Mouse (Mus musculus) ES-E14 (cell line): ENCODE measurements around the gene Lin28b.

Experiments used
- CHD2 ChIP-seq: IDR thresholded peaks from 2 replicates; pipeline ENCODE4 v1.6.1; 2014; ENCODE audit warnings: mild to moderate bottlenecking, low read depth, low read length, inconsistent platforms
- MAFK ChIP-seq: IDR thresholded peaks from 2 replicates; pipeline ENCODE4 v1.6.1; 2014; ENCODE audit warnings: mild to moderate bottlenecking, low read depth, low read length, inconsistent platforms; ENCODE audit not compliant: insufficient read depth
- ZC3H11A ChIP-seq: IDR thresholded peaks from 2 replicates; pipeline ENCODE4 v1.6.1; 2012; ENCODE audit warnings: low read depth, mild to moderate bottlenecking, inconsistent platforms, low read length, borderline replicate concordance

GRCm38 (mm10) chr10:45378269-45378668 is 107.9 kb downstream of the Lin28b start:
- no peak for TF ChIP-seq ZC3H11A
- no peak for TF ChIP-seq MAFK
- no peak for TF ChIP-seq CHD2
